Mouse (Mus musculus): ENCODE data around the gene Lin7a. TPM values are rescaled to one million over a fixed set of nuclear protein-coding genes. Genes with fewer than 3 reads are reported as not detected.

Gene Lin7a
- polyA plus RNA-seq, 1 experiment: not detected

DNA sequence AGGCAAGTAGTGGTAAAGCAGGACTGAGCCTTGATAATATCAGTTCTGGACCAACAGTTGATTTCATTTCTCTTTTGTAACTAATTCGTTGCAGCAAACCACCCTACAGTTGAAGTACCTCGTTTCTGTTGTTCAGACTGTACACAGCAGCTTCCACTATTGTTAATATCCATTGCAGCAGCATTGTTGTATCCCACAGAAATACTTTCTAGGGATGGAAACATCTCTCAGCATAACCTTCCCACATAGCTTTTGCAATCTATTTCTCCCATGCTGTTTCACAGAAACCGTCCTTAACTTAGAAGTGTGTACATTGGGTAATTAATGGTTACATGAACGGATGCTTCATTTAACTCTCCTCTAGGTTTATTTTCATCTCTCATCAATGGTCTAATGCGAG, 42.7 kb upstream of the Lin7a start:
- TF ChIP-seq GATA1 (IDR thresholded peaks at IDR 0.05; ENCODE audit: low read length) (no peak), TAL1 (IDR thresholded peaks at IDR 0.05; ENCODE audit: low read length) (no peak)
- Histone ChIP-seq H3K4me1 (ENCODE audit: control insufficient read depth) (no peaks in the 10 kb centered on the region), H3K36me3 (ENCODE audit: control insufficient read depth) (no peaks in the 10 kb centered on the region), H3K27me3 (ENCODE audit: control insufficient read depth) (no peaks in the 10 kb centered on the region), H3K9me3 (ENCODE audit: control insufficient read depth, low read length) (peaks cover 8% of the 10 kb centered on the region), H3K4me3 (replicated peaks) (no peak overlapping the region)

DNA sequence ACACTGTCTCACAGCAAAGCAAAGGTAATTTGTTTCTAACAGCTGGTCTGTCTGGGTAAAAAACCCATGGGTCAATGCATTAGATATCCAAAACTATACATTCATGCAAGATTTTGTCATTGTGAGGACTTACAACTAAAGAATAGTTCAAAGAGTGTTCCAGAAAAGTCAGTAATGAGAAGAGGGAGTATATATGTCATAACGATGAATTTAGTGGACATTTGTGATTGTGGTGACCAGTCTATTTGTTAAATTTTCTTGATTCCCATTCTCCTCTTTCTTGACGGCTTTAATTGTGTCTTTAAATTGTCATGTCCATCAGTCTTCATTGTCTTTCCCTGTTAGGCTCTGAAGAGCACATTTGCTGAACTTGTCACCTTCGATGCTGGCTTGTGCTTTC, 42.1 kb upstream of the Lin7a start:
- no peak for TF ChIP-seq GATA1 (IDR thresholded peaks at IDR 0.05; ENCODE audit: low read length)
- TF ChIP-seq TAL1 (IDR thresholded peaks at IDR 0.05; ENCODE audit: low read length): no peak

DNA sequence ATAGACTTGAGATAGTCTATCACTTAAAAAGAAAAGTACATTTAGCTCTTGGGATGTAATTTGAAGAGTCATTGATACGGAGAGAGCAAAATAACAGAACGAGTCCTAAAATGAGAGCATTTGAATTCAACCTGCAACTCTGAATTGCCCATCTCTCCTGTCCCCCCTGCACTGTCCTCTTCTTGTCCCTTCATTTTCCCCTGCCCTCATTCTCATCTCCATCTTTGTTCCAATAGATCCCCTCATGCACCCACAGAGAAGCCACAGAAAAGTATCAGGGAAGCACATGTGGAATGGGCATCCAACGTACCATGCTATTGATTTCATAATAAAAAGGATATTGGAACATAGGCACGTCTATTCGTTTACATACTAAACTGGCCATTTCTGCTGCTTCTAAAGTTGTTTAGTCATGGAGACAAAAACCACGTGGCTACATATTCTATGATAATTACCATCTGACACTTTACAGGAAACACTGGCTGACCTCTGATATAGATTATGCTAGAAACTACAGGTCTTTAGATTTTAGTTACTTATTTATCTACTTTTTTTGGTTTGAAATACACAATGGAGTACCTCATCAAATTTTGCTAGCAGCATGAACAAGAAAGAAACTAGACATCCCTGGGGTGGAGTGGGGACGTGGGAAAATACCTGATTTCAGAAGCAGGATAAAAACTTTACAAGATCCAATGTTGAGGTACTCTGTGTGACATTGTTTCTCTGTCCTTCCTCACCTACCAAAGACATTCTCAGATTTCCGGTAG, 41.2 kb upstream of the Lin7a start:
- Histone ChIP-seq H3K4me3 (replicated peaks) (no peak overlapping the region), H3K9me3 (ENCODE audit: control insufficient read depth, low read length) (peaks cover 4% of the 10 kb centered on the region; the same call in 1 of the 2 replicates), H3K27me3 (ENCODE audit: control insufficient read depth) (no peaks in the 10 kb centered on the region), H3K36me3 (ENCODE audit: control insufficient read depth) (no peaks in the 10 kb centered on the region), H3K4me1 (ENCODE audit: control insufficient read depth) (no peaks in the 10 kb centered on the region)
- no peak for TF ChIP-seq GATA1 (IDR thresholded peaks at IDR 0.05; ENCODE audit: low read length)
- TF ChIP-seq TAL1 (IDR thresholded peaks at IDR 0.05; ENCODE audit: low read length): no peak

More for the DNA sequence above, 42.1 kb upstream of the Lin7a start:
- Histone ChIP-seq H3K4me3 (replicated peaks) (no peak overlapping the region), H3K27me3 (ENCODE audit: control insufficient read depth) (no peaks in the 10 kb centered on the region), H3K4me1 (ENCODE audit: control insufficient read depth) (no peaks in the 10 kb centered on the region), H3K36me3 (ENCODE audit: control insufficient read depth) (no peaks in the 10 kb centered on the region), H3K9me3 (ENCODE audit: control insufficient read depth, low read length) (peaks cover 7% of the 10 kb centered on the region)

DNA sequence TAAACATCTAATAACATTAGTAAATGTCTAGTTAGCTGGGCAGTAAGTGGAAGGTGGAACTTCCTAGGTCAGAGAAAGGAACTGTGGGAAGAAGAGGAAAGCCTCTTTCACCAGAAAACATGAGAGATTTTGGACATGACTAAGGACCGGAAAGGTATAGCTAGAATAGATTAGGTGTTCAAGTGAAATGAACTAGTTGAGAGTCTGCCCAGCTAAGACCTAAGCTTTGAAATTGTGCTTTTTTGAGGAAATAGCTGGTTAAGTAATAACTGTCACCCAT, 40.7 kb upstream of the Lin7a start:
- no peak overlapping the region for H3K4me3 ChIP-seq (replicated peaks)
- no peaks in the 10 kb centered on the region for H3K36me3 ChIP-seq (ENCODE audit: control insufficient read depth)
- TF ChIP-seq TAL1 (IDR thresholded peaks at IDR 0.05; ENCODE audit: low read length) (no peak), GATA1 (IDR thresholded peaks at IDR 0.05; ENCODE audit: low read length) (no peak)
- peaks cover 4% of the 10 kb centered on the region; the same call in 1 of the 2 replicates for H3K9me3 ChIP-seq (ENCODE audit: control insufficient read depth, low read length)
- no peaks in the 10 kb centered on the region for H3K4me1 ChIP-seq (ENCODE audit: control insufficient read depth)
- H3K27me3 ChIP-seq (ENCODE audit: control insufficient read depth): no peaks in the 10 kb centered on the region

DNA sequence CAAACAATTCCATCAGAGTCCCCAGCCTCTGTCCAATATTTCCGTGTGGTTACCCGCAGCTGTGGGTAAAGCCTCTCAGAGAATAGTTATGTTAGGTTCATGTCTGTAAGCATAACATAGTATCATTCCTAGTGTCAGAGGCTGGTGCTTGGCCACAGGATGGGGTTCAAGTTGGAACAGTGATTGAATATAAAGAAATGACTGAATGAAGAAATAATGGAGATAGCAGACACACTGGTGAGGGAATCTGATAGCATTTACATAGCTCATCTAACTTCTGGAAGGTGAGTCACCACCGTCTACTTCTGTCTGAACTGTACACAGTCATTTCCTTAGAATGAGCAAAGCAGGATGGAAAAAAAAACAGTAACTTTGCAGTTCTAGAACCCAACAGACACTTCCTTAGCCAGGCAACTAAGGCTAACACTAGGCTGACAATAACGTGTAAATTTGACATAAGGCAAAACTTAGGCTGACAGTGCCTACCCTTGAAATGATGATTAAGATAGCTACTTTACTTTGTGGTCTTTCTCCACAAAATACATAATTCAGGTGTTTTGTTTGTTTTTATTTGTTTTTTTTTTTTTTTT, 40.0 kb upstream of the Lin7a start:
- no peaks in the 10 kb centered on the region for H3K36me3 ChIP-seq (ENCODE audit: control insufficient read depth)
- no peaks in the 10 kb centered on the region for H3K4me1 ChIP-seq (ENCODE audit: control insufficient read depth)
- TF ChIP-seq TAL1 (IDR thresholded peaks at IDR 0.05; ENCODE audit: low read length) (no peak), GATA1 (IDR thresholded peaks at IDR 0.05; ENCODE audit: low read length) (no peak)
- no peaks in the 10 kb centered on the region for H3K27me3 ChIP-seq (ENCODE audit: control insufficient read depth)
- H3K4me3 ChIP-seq (replicated peaks): no peak overlapping the region
- H3K9me3 ChIP-seq (ENCODE audit: control insufficient read depth, low read length): peaks cover 4% of the 10 kb centered on the region; the same call in 1 of the 2 replicates

DNA sequence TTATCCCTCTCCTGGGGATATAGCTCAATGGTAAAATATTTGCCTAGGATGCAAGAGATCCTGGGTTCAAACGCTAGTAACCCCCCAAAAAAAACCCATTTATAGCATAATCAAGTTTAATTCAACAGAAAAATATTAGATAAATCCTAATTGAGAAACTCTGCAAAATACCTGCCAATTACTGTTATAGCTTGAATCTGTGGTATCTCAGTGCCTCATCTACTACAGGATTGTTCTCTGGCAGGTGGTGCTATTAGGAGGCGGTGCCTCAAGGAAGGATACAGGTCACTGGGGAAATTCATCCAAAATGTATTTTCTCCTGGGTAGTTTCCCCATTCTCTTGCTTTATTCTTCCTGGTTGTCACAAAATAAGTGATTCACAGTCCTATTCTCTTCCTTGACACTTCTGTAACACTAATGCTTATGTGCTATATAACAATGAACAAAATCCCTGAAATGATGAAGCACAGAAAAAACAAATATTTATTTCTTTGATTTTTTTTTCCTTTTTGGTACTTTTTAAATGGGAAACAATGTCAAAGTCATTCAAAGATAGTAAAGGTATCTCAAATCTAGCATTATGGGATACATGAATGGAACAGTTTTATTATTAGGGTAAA, 38.9 kb upstream of the Lin7a start:
- H3K4me3 ChIP-seq (replicated peaks): no peak overlapping the region
- H3K27me3 ChIP-seq (ENCODE audit: control insufficient read depth): no peaks in the 10 kb centered on the region
- TF ChIP-seq GATA1 (IDR thresholded peaks at IDR 0.05; ENCODE audit: low read length): no peak
- TF ChIP-seq TAL1 (IDR thresholded peaks at IDR 0.05; ENCODE audit: low read length): no peak
- H3K36me3 ChIP-seq (ENCODE audit: control insufficient read depth): no peaks in the 10 kb centered on the region
- H3K4me1 ChIP-seq (ENCODE audit: control insufficient read depth): no peaks in the 10 kb centered on the region
- H3K9me3 ChIP-seq (ENCODE audit: control insufficient read depth, low read length): peaks cover 4% of the 10 kb centered on the region; the same call in 1 of the 2 replicates

DNA sequence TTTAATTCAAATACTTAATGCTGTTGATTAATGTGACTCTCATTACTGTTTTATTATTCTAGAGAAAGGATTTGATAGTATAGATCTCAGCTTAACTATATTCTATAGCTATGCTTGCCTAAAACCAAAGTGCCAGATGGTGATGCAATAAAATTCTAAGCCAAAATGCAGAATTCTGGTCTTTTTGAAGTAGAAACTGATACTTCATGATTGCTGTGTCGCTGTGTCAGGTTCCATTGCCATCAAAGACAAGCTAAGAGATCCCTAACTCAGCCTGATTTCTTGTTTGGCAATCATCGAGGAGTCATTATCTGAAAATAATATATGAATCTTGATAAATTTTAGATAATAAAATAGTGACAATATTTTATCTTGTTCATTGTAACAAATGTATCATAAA, 38.3 kb upstream of the Lin7a start:
- peaks cover 4% of the 10 kb centered on the region; the same call in 1 of the 2 replicates for H3K9me3 ChIP-seq (ENCODE audit: control insufficient read depth, low read length)
- no peaks in the 10 kb centered on the region for H3K4me1 ChIP-seq (ENCODE audit: control insufficient read depth)
- TF ChIP-seq TAL1 (IDR thresholded peaks at IDR 0.05; ENCODE audit: low read length): no peak
- no peak for TF ChIP-seq GATA1 (IDR thresholded peaks at IDR 0.05; ENCODE audit: low read length)
- no peaks in the 10 kb centered on the region for H3K36me3 ChIP-seq (ENCODE audit: control insufficient read depth)
- H3K27me3 ChIP-seq (ENCODE audit: control insufficient read depth): no peaks in the 10 kb centered on the region
- H3K4me3 ChIP-seq (replicated peaks): no peak overlapping the region

DNA sequence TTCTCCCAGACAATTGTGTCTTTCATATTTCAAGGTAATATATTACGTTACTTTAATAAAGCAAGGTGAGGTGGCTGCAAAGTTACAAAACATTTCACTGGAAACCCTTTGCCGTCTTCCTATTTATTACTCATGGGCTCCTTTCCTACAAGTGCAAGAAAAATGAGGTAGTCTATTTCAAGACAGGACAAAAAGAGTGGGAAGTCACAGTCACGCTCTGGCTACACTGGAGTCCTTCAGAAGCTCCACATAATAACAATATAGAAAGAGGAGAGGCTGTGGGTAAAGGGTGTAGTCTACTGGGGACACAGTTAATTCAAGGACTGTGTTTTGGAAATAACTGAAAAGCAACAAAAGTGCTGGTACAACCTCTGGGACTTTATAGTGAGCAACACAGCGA, 37.7 kb upstream of the Lin7a start:
- no peak for TF ChIP-seq TAL1 (IDR thresholded peaks at IDR 0.05; ENCODE audit: low read length)
- TF ChIP-seq GATA1 (IDR thresholded peaks at IDR 0.05; ENCODE audit: low read length): no peak
- no peaks in the 10 kb centered on the region for H3K36me3 ChIP-seq (ENCODE audit: control insufficient read depth)
- no peak overlapping the region for H3K4me3 ChIP-seq (replicated peaks)
- H3K4me1 ChIP-seq (ENCODE audit: control insufficient read depth): no peaks in the 10 kb centered on the region
- H3K9me3 ChIP-seq (ENCODE audit: control insufficient read depth, low read length): peaks cover 3% of the 10 kb centered on the region; the same call in 1 of the 2 replicates
- H3K27me3 ChIP-seq (ENCODE audit: control insufficient read depth): no peaks in the 10 kb centered on the region

All from erythroblast, embryonic 14.5 days (primary cell).